Mouse (Mus musculus): ENCODE data around the gene Neurl1b. TPM values are rescaled to one million over a fixed set of nuclear protein-coding genes. Genes with fewer than 3 reads are reported as not detected.

Gene Neurl1b
- polyA plus RNA-seq, 1 experiment from 2014 or later: 2.3 TPM

DNA sequence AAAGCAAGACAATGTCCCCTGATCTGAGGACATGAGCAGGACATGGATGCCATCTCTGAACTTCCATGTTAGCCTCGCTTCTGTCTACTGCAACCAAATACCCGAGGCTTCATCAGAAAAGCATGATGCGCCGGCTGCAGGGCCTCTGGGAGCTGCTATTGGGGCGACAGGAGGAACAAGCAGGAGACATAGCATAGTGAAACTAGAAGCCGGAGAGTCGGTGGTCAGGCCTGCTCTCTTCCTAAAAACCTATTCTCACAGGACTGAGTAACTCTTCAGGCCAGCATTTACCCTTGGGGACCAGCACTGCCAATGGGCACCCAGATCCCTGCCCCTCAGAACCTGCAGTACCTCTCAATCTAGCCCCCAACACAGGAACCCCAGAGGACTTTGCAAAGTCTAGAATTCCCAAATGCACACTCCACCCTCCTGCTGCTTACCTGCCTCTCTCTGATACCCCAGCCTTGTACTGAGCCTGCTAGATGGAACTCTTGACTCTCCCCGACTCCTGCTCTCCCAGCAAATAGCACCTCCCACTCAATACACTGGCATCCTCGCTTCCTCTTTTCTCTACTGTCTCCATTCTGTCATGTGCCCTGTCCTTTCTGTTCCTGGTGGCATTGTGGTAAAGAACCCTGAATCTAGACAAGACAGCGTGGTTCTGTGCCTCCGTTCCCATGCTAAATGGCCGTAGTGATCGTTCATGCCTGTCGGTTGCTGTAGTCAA is 22.6 kb downstream of the Neurl1b start:
- H3K4me3 ChIP-seq (ENCODE audit: low read depth, low read length): no peak overlapping the region
- H3K36me3 ChIP-seq (ENCODE audit: control insufficient read depth, insufficient read depth, low read length): peaks cover 2% of the 10 kb centered on the region; the same call in 1 of the 2 replicates
- H3K27me3 ChIP-seq (ENCODE audit: control insufficient read depth, insufficient read depth, low read depth, low read length): peaks cover 18% of the 10 kb centered on the region
- no peak overlapping the region for H3K27ac ChIP-seq (ENCODE audit: low read length)
- no peak overlapping the region for H3K4me2 ChIP-seq (ENCODE audit: low read length)
- no peak for ATAC-seq
- 86% methylated on average over 14 of the region's 14 CpGs for WGBS
- H3K9me3 ChIP-seq (replicated peaks; ENCODE audit: control insufficient read depth, low read length, poor library complexity, severe bottlenecking): no peaks in the 10 kb centered on the region
- no peak overlapping the region for H3K9ac ChIP-seq (ENCODE audit: low read depth, low read length)
- H3K4me1 ChIP-seq (ENCODE audit: control insufficient read depth, insufficient read depth, low read length): 0 out of 2 replicates have a peak, but pooled peaks cover 2% of the 10 kb centered on the region

DNA sequence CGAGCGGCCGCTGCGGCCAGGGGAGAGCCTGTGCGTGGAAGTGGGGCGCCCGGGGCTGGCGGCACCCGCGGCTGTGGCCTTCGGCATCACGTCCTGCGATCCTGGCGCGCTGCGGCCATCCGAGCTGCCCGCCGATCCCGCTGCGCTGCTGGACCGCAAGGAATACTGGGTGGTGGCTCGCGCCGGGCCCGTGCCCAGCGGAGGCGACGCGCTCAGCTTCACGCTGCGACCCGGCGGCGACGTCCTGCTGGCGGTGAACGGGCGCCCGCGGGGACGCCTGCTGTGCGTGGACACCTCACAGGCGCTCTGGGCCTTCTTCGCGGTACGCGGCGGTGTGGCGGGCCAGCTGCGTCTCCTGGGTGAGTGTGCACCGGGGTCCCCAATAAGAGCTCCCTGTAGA is 24.4 kb downstream of the Neurl1b start:
- Histone ChIP-seq H3K36me3 (ENCODE audit: control insufficient read depth, insufficient read depth, low read length) (peaks cover 4% of the 10 kb centered on the region; the same call in 1 of the 2 replicates), H3K9me3 (replicated peaks; ENCODE audit: control insufficient read depth, low read length, poor library complexity, severe bottlenecking) (no peaks in the 10 kb centered on the region), H3K4me2 (ENCODE audit: low read length) (peak overlapping the region; percentile 49), H3K27ac (ENCODE audit: low read length) (no peak overlapping the region), H3K4me3 (ENCODE audit: low read depth, low read length) (peak overlapping the region; percentile 27), H3K9ac (ENCODE audit: low read depth, low read length) (peak overlapping the region; percentile 59), H3K27me3 (ENCODE audit: control insufficient read depth, insufficient read depth, low read depth, low read length) (peaks cover 18% of the 10 kb centered on the region), H3K4me1 (ENCODE audit: control insufficient read depth, insufficient read depth, low read length) (0 out of 2 replicates have a peak, but pooled peaks cover 2% of the 10 kb centered on the region)
- ATAC-seq: no peak
- WGBS: 9% methylated on average over 51 of the region's 52 CpGs

- Histone ChIP-seq H3K27me3 (ENCODE audit: control insufficient read depth, insufficient read depth, low read depth, low read length) (peaks cover 18% of the 10 kb centered on the region), H3K4me1 (ENCODE audit: control insufficient read depth, insufficient read depth, low read length) (0 out of 2 replicates have a peak, but pooled peaks cover 2% of the 10 kb centered on the region), H3K4me2 (ENCODE audit: low read length) (no peak overlapping the region), H3K9me3 (replicated peaks; ENCODE audit: control insufficient read depth, low read length, poor library complexity, severe bottlenecking) (no peaks in the 10 kb centered on the region), H3K4me3 (ENCODE audit: low read depth, low read length) (no peak overlapping the region), H3K36me3 (ENCODE audit: control insufficient read depth, insufficient read depth, low read length) (peaks cover 4% of the 10 kb centered on the region; the same call in 1 of the 2 replicates), H3K9ac (ENCODE audit: low read depth, low read length) (no peak overlapping the region), H3K27ac (ENCODE audit: low read length) (no peak overlapping the region)
- 88% methylated on average over 10 of the region's 10 CpGs for WGBS
- ATAC-seq: no peak
Observed at GRCm38 (mm10) chr17:26441024-26441423, 26.4 kb downstream of the Neurl1b start.

- H3K27me3 ChIP-seq (ENCODE audit: control insufficient read depth, insufficient read depth, low read depth, low read length): peaks cover 17% of the 10 kb centered on the region
- no peak overlapping the region for H3K4me3 ChIP-seq (ENCODE audit: low read depth, low read length)
- ATAC-seq: no peak
- H3K36me3 ChIP-seq (ENCODE audit: control insufficient read depth, insufficient read depth, low read length): peaks cover 5% of the 10 kb centered on the region
- no peak overlapping the region for H3K9ac ChIP-seq (ENCODE audit: low read depth, low read length)
- H3K4me2 ChIP-seq (ENCODE audit: low read length): no peak overlapping the region
- no peak overlapping the region for H3K27ac ChIP-seq (ENCODE audit: low read length)
- H3K4me1 ChIP-seq (ENCODE audit: control insufficient read depth, insufficient read depth, low read length): 0 out of 2 replicates have a peak, but pooled peaks cover 2% of the 10 kb centered on the region
- 95% methylated on average over 6 of the region's 6 CpGs for whole genome bisulfite sequencing
- no peaks in the 10 kb centered on the region for H3K9me3 ChIP-seq (replicated peaks; ENCODE audit: control insufficient read depth, low read length, poor library complexity, severe bottlenecking)
Observed at GRCm38 (mm10) chr17:26442197-26442596, 27.6 kb downstream of the Neurl1b start.

- H3K9me3 ChIP-seq (replicated peaks; ENCODE audit: control insufficient read depth, low read length, poor library complexity, severe bottlenecking): no peaks in the 10 kb centered on the region
- 0 out of 2 replicates have a peak, but pooled peaks cover 2% of the 10 kb centered on the region for H3K4me1 ChIP-seq (ENCODE audit: control insufficient read depth, insufficient read depth, low read length)
- no peak for ATAC-seq
- H3K36me3 ChIP-seq (ENCODE audit: control insufficient read depth, insufficient read depth, low read length): peaks cover 9% of the 10 kb centered on the region
- H3K27me3 ChIP-seq (ENCODE audit: control insufficient read depth, insufficient read depth, low read depth, low read length): peaks cover 3% of the 10 kb centered on the region; the same call in 1 of the 2 replicates
- no peak overlapping the region for H3K27ac ChIP-seq (ENCODE audit: low read length)
- no peak overlapping the region for H3K4me2 ChIP-seq (ENCODE audit: low read length)
- WGBS: 73% methylated on average over 4 of the region's 4 CpGs
- no peak overlapping the region for H3K4me3 ChIP-seq (ENCODE audit: low read depth, low read length)
- H3K9ac ChIP-seq (ENCODE audit: low read depth, low read length): no peak overlapping the region
Observed at GRCm38 (mm10) chr17:26443865-26444264, 29.2 kb downstream of the Neurl1b start.

- 72% methylated on average over 3 of the region's 3 CpGs for WGBS
- H3K9ac ChIP-seq (ENCODE audit: low read depth, low read length): no peak overlapping the region
- H3K36me3 ChIP-seq (ENCODE audit: control insufficient read depth, insufficient read depth, low read length): peaks cover 4% of the 10 kb centered on the region
- H3K4me1 ChIP-seq (ENCODE audit: control insufficient read depth, insufficient read depth, low read length): no peaks in the 10 kb centered on the region
- H3K4me3 ChIP-seq (ENCODE audit: low read depth, low read length): no peak overlapping the region
- H3K27me3 ChIP-seq (ENCODE audit: control insufficient read depth, insufficient read depth, low read depth, low read length): no peaks in the 10 kb centered on the region
- no peak overlapping the region for H3K27ac ChIP-seq (ENCODE audit: low read length)
- no peaks in the 10 kb centered on the region for H3K9me3 ChIP-seq (replicated peaks; ENCODE audit: control insufficient read depth, low read length, poor library complexity, severe bottlenecking)
- no peak overlapping the region for H3K4me2 ChIP-seq (ENCODE audit: low read length)
- no peak for ATAC-seq
Observed at GRCm38 (mm10) chr17:26449472-26449871, 34.8 kb downstream of the Neurl1b start.

DNA sequence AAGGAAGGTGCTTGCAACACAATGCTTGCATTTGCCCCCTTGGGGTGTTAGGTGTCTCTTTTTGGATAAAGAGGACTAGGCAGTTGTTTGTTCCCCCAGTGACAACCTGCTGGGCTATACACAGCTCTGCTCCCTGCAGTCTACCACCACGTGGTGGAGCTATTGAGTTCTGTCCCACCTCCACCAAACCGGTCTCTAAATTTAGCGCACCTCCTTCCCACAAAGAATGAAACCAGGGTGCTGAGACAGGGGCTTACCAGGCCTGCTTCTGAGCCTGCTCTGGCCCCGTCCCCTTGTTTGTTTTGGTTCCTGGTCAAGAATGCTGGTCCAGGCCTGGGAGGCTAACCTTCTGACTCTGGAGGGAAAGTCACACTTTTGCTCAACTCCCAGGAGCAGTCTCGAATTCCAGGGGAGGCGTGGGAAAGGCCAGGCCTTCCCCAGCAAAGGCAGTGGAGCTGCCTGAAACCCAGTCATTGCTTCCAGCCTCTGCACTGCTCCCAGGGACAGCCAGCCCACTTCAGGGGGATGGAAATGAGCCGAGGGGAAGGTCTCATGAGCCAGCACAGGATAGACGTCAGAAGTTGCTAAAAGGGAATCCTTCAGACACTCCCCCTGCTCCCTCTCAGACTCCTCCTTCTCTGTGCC is 37.1 kb downstream of the Neurl1b start:
- H3K4me2 ChIP-seq (ENCODE audit: low read length): no peak overlapping the region
- H3K27ac ChIP-seq (ENCODE audit: low read length): no peak overlapping the region
- no peak overlapping the region for H3K4me3 ChIP-seq (ENCODE audit: low read depth, low read length)
- 39% methylated on average over 8 of the region's 8 CpGs for WGBS
- no peak for ATAC-seq
- H3K4me1 ChIP-seq (ENCODE audit: control insufficient read depth, insufficient read depth, low read length): no peaks in the 10 kb centered on the region
- no peak overlapping the region for H3K9ac ChIP-seq (ENCODE audit: low read depth, low read length)
- H3K27me3 ChIP-seq (ENCODE audit: control insufficient read depth, insufficient read depth, low read depth, low read length): no peaks in the 10 kb centered on the region
- peaks cover 4% of the 10 kb centered on the region for H3K36me3 ChIP-seq (ENCODE audit: control insufficient read depth, insufficient read depth, low read length)
- no peaks in the 10 kb centered on the region for H3K9me3 ChIP-seq (replicated peaks; ENCODE audit: control insufficient read depth, low read length, poor library complexity, severe bottlenecking)

- WGBS: 65% methylated on average over 5 of the region's 5 CpGs
- H3K36me3 ChIP-seq (ENCODE audit: control insufficient read depth, insufficient read depth, low read length): peaks cover under 1% of the 10 kb centered on the region; the same call in 1 of the 2 replicates
- H3K4me2 ChIP-seq (ENCODE audit: low read length): no peak overlapping the region
- no peaks in the 10 kb centered on the region for H3K27me3 ChIP-seq (ENCODE audit: control insufficient read depth, insufficient read depth, low read depth, low read length)
- no peaks in the 10 kb centered on the region for H3K4me1 ChIP-seq (ENCODE audit: control insufficient read depth, insufficient read depth, low read length)
- H3K9ac ChIP-seq (ENCODE audit: low read depth, low read length): no peak overlapping the region
- ATAC-seq: 0 out of 2 replicates have a peak, but pooled peaks have one; percentile 21
- no peak overlapping the region for H3K27ac ChIP-seq (ENCODE audit: low read length)
- no peak overlapping the region for H3K4me3 ChIP-seq (ENCODE audit: low read depth, low read length)
- no peaks in the 10 kb centered on the region for H3K9me3 ChIP-seq (replicated peaks; ENCODE audit: control insufficient read depth, low read length, poor library complexity, severe bottlenecking)
Observed at GRCm38 (mm10) chr17:26452371-26452972, 37.8 kb downstream of the Neurl1b start.

DNA sequence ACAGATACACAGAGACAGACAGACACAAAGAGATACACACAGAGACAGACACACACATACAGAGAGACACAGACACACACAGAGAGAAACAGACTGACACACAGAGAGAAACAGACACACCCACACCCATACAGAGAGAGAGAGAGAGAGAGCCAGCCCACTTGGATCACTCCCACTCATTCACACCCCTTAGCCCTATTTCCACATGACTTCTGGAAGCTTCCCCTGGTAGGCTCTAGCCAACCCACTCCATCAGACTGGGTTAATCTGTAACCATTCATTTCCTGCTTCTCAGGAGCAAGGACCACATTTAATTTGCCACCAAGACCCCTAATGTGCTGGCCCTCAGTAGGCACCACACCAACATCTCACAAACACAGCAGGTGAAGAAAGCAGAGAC is 42.9 kb downstream of the Neurl1b start:
- Histone ChIP-seq H3K9ac (ENCODE audit: low read depth, low read length) (no peak overlapping the region), H3K4me3 (ENCODE audit: low read depth, low read length) (no peak overlapping the region), H3K27me3 (ENCODE audit: control insufficient read depth, insufficient read depth, low read depth, low read length) (no peaks in the 10 kb centered on the region), H3K27ac (ENCODE audit: low read length) (no peak overlapping the region), H3K9me3 (replicated peaks; ENCODE audit: control insufficient read depth, low read length, poor library complexity, severe bottlenecking) (no peaks in the 10 kb centered on the region), H3K4me2 (ENCODE audit: low read length) (no peak overlapping the region), H3K36me3 (ENCODE audit: control insufficient read depth, insufficient read depth, low read length) (no peaks in the 10 kb centered on the region), H3K4me1 (ENCODE audit: control insufficient read depth, insufficient read depth, low read length) (no peaks in the 10 kb centered on the region; the same call in 1 of the 2 replicates)
- no peak for ATAC-seq

All from midbrain, embryonic 16.5 days (tissue).